Mouse (Mus musculus) spleen, adult 12 weeks (tissue): ENCODE data around the gene Tcp11l2.

ENCODE experiments used
- DNase-seq: peaks from one replicate; pipeline ENCODE4 v3.0.0; 2022; ENCODE audit warnings: low spot score

Tcp11l2 gene

GRCm38 (mm10) chr10:84654731-84655130 is 78.3 kb downstream of the Tcp11l2 start:
- no peak for DNase-seq

DNA sequence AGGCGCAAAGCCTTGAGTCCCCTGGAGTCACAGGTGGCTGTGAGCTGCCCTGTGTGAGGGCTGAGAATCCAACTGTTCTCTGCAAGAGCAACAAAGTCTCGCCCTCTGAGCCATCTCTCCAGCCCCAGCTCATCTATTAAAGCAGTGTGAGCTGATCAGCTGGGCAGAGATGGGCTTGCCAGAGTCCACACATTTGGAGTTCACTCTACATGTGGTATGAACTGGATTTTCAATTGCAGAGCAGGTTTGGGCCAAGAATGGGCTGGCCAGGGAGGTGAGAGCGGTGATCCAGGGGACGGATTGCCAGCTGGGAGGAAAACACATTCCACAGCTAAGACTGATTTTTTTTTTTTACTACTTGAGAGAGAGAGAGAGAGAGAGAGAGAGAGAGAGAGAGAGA is 80.2 kb downstream of the Tcp11l2 start:
- DNase-seq, result no peak

DNA sequence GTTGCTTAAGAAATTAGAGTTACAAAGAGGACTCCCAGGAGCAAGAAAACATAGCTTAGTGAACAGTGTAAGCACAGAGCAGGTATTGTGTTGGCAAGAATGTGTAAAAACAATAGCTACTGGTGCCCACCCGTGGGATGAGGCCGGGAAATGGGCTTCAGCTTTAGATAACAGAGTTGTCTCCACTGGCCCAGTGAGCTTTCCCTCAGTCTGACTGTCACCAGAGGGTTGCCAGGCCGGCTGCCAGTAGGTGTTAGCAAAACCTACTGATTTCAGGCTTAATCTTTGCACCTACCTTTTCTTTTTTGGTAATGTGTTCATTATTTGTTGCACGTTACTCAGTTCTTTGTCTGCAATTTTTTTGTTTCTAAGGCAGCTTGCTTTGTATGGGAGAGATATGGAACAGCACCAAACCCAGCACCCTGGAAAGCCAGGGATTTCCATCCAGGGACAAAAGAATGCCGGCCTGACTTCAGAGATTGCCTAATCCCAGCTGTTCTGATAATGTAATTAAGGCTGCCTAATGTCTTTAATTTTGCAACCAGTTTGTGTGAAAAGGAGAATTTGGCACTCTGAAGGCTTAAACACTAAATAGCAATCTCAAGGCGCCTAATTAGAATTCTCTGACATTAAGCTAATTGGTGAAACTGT is 81.1 kb downstream of the Tcp11l2 start:
- DNase-seq, result no peak

GRCm38 (mm10) chr10:84658088-84658848 is 81.8 kb downstream of the Tcp11l2 start:
- DNase-seq, result no peak

DNA sequence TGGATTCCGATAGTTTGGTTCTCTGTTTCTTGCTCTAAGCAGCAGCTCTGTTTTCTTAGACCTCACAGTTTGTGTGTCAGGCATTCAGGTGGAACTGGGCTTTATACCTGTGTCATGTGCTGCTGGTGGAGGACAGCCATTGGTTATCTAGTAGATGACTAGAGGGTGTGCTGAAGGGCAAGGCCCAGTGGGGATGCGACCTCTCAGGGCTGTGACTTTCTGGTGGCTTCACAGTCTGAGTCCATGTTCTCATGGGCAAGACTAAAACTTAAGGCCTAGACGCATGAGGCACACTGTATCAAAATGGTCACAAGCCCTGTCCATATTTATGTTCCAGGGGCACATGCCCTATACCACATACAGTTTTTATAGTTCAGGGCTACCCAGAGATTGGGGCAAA is 82.9 kb downstream of the Tcp11l2 start:
- no peak for DNase-seq

GRCm38 (mm10) chr10:84662138-84662537 is 85.7 kb downstream of the Tcp11l2 start:
- no peak for DNase-seq
